Mouse (Mus musculus): ENCODE measurements around the gene Rhbdf1. TPM values are rescaled to one million over a fixed set of nuclear protein-coding genes. Genes with fewer than 3 reads are reported as not detected.

Gene Rhbdf1
- total and polyA plus RNA-seq, 3 experiments: 2.9 to 14.3 TPM; not detected in 1

DNA sequence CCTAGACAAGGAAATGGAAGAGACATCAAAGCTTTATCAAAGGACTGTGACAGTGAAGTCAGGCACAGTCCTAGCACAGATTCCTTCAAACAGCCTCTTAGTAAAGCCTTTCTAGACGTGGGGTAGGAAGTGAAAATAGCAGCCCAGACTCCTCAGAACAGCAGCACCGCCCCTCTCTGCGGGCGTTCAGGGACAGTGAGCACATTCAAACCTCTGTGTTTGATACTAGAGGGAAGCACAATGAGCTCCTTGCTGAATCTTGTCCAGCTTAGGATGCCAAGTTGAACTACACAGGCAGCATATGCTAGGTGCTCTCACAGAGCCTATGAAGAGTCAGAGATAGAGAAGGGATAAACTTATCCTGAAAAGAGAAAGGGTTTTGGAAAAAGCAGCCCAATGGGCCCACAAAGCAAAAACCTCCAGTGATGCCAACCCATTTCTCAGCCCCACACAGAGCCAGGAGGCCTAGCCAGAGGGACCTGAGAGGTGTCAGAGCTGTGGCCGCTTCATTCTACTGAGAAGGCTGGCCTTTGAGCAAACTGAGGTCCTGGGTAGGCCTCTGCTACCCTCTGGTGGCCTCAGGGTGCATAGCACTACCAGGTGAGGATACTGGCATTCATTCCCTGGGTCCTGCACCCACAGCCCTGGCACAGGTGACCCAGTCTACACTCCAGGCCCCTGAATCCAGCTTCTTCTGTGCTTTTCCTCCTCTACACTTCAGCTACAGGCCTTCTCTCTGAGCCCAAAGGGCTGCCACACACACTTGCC lies 16.2 kb upstream of the Rhbdf1 start:
- H3K27me3 ChIP-seq (ENCODE audit: control insufficient read depth in 1 of 2, insufficient read depth in 2 of 2, low read length in 2 of 2): no peaks in the 10 kb centered on the region
- peaks cover 2 to 12% of the 10 kb centered on the region in 2 experiments; a peak in 3 of 4 replicates for H3K4me1 ChIP-seq (ENCODE audit: control insufficient read depth in 1 of 2, insufficient read depth in 2 of 2, low read length in 2 of 2)
- H3K27ac ChIP-seq (ENCODE audit: control insufficient read depth, low read depth, low read length): no peak overlapping the region
- DNase-seq (ENCODE audit: low read depth, low spot score): peak; percentile 78
- H3K4me3 ChIP-seq (ENCODE audit: control insufficient read depth in 1 of 2, insufficient read depth in 1 of 2, low read depth in 2 of 2, low read length in 2 of 2): no peak overlapping the region
- H3K9me3 ChIP-seq (replicated peaks; ENCODE audit: insufficient read depth, low read length): no peaks in the 10 kb centered on the region
- no peak overlapping the region for H3K9ac ChIP-seq (ENCODE audit: control insufficient read depth, low read depth, low read length, poor library complexity, severe bottlenecking)
- TF ChIP-seq MYB (IDR thresholded peaks at IDR 0.05; ENCODE audit: low read depth, low read length) (no peak), ZNF384 (IDR thresholded peaks at IDR 0.05; ENCODE audit: low read depth, low read length) (no peak), HCFC1 (IDR thresholded peaks at IDR 0.05; ENCODE audit: low read depth, low read length) (no peak), MAX (IDR thresholded peaks at IDR 0.05; ENCODE audit: low read length) (no peak), ELF1 (IDR thresholded peaks at IDR 0.05; ENCODE audit: low read depth, low read length) (no peak; the same call in 1 of the 2 replicates), RAD21 (IDR thresholded peaks at IDR 0.05; ENCODE audit: low read depth, low read length) (peak; percentile 97), MAZ (IDR thresholded peaks at IDR 0.05; ENCODE audit: low read depth, low read length) (no peak), CTCF (IDR thresholded peaks at IDR 0.05 in 2 of 3, conservative IDR thresholded peaks at IDR 0.05 in 1 of 3; ENCODE audit: control insufficient read depth in 1 of 3, insufficient read depth in 1 of 3, low read depth in 2 of 3, low read length in 3 of 3, poor library complexity in 1 of 3, severe bottlenecking in 1 of 3) (peak; percentile 98), SIN3A (IDR thresholded peaks at IDR 0.05; ENCODE audit: low read length) (no peak), RCOR1 (IDR thresholded peaks at IDR 0.05; ENCODE audit: low read depth, low read length) (no peak), GABPA (IDR thresholded peaks at IDR 0.05; ENCODE audit: low read depth, low read length) (no peak), GATA1 (IDR thresholded peaks at IDR 0.05; ENCODE audit: low read depth, low read length) (no peak), JUND (IDR thresholded peaks at IDR 0.05; ENCODE audit: low read depth, low read length) (no peak), CHD2 (IDR thresholded peaks at IDR 0.05; ENCODE audit: low read length) (no peak), USF1 (IDR thresholded peaks at IDR 0.05; ENCODE audit: low read depth, low read length) (no peak), MEF2A (IDR thresholded peaks at IDR 0.05; ENCODE audit: extremely low read depth, insufficient replicate concordance, low read depth, low read length, poor library complexity, severe bottlenecking) (no peak), TAL1 (IDR thresholded peaks at IDR 0.05; ENCODE audit: low read length) (no peak), MAFK (IDR thresholded peaks at IDR 0.05; ENCODE audit: borderline replicate concordance, low read depth, low read length) (no peak), SMC3 (IDR thresholded peaks at IDR 0.05; ENCODE audit: low read depth, low read length) (peak; percentile 97), NRF1 (IDR thresholded peaks at IDR 0.05; ENCODE audit: insufficient read depth, low read depth, low read length, poor library complexity, severe bottlenecking) (no peak), MYC (IDR thresholded peaks at IDR 0.05; ENCODE audit: low read depth, low read length) (no peak), BHLHE40 (IDR thresholded peaks at IDR 0.05; ENCODE audit: borderline replicate concordance, low read depth, low read length) (no peak; the same call in 1 of the 2 replicates), ZC3H11A (IDR thresholded peaks at IDR 0.05; ENCODE audit: low read depth, low read length) (peak; percentile 95), CHD1 (IDR thresholded peaks at IDR 0.05; ENCODE audit: low read depth, low read length) (no peak), POLR2AphosphoS5 (IDR thresholded peaks at IDR 0.05; ENCODE audit: borderline replicate concordance, low read depth, low read length) (no peak), TCF12 (IDR thresholded peaks at IDR 0.05; ENCODE audit: low read depth, low read length) (peak; percentile 32; the same call in 1 of the 2 replicates)
- peaks cover 0 to 5% of the 10 kb centered on the region in 2 experiments; a peak in 2 of 4 replicates for H3K36me3 ChIP-seq (ENCODE audit: control insufficient read depth in 1 of 2, insufficient read depth in 2 of 2, low read length in 2 of 2)
- no peaks in the 10 kb centered on the region for H3K79me2 ChIP-seq (ENCODE audit: control insufficient read depth, insufficient read depth, low read length, poor library complexity)

All from MEL (cell line).